Mouse (Mus musculus) brain, embryonic 14.5 days (tissue): ENCODE measurements at regions not wholly inside any gene's neighbourhood (a gene's known extent, or its start where the extent isn't known, plus 50 kb on each side); places are given as distances from the start of the nearest gene placed in this dataset.
A peak's percentile ranks its signal among the peaks of the same experiment; 100 is the strongest.

Experiments
- DNase-seq: peaks from one replicate; pipeline ENCODE4 v3.0.0-alpha.2; 2011; ENCODE audit warnings: low read depth
- CTCF ChIP-seq: fragments of 200-500 bp; IDR thresholded peaks from 2 replicates; pipeline ENCODE4 v1.5.1; 2012; ENCODE audit warnings: inconsistent platforms, mild to moderate bottlenecking, moderate library complexity, borderline replicate concordance; ENCODE audit not compliant: insufficient read depth, insufficient read length; ENCODE audit errors: extremely low read depth
- POLR2A ChIP-seq: fragments of 200-500 bp; IDR thresholded peaks from 2 replicates; pipeline ENCODE4 v1.6.1; 2012; ENCODE audit warnings: mild to moderate bottlenecking, inconsistent platforms, borderline replicate concordance; ENCODE audit not compliant: poor library complexity, insufficient read depth, insufficient read length, severe bottlenecking; ENCODE audit errors: extremely low read depth

DNA sequence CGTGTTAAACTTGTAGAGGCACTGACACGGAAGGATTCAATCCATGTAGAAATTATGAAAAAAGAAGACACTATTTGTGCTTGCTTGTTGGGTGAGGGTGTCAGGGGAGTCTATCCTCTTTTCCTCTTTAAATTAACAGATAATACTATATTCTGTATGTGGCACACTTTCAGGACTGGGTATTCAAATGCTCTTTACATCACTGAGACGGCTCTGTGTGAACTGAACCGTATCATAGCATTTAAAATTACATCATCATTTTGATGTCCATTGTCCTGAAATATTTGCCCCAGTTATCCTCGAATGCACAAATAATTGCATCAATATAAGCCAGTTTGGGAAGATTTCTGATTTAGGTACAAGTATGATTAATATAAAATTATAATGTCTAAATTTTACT lies 478.2 kb downstream of the Ptprc start:
- no peak for TF ChIP-seq CTCF
- TF ChIP-seq POLR2A, result no peak
- DNase-seq, result peak; percentile 38

DNA sequence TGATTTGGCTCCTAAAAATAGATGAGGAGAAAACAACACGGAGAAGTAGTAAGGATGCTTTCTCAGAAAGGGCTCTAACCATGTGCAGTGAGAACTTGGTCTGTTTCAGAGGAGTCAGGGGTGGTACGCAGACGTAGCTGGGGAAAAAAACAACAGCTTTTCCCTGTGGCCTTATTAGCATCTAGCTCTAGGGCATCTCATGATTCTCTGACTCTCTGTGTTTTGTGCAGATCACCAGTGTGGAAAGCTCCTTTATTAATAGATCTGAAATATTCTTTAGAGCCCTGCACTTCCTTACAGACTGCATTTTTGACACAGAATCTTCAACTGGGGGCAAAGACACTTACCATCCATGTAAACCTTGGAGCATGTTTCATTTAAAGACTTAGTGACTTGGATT lies 478.7 kb downstream of the Ptprc start:
- peak; percentile 58 for DNase-seq
- TF ChIP-seq POLR2A (no peak), CTCF (no peak)

DNA sequence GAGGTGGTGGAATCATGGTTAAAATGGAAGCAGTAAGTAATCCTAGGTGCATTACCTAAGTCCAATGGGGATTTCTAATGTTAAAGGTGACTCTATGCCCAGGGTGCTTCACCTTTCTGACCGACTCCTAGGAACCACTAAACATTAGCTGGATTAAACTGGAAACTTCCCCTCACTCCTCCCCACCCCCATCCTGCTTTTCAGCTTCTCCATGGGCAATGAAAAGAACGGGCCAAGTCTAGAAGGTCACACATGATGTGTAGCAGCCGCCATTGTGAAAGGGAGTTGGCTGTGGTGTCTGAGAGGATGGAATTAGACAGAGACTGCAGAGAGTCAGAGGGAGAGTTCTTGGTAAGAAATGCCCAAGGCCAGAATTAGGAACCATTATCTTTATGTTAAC lies 479.8 kb downstream of the Ptprc start:
- no peak for DNase-seq

DNA sequence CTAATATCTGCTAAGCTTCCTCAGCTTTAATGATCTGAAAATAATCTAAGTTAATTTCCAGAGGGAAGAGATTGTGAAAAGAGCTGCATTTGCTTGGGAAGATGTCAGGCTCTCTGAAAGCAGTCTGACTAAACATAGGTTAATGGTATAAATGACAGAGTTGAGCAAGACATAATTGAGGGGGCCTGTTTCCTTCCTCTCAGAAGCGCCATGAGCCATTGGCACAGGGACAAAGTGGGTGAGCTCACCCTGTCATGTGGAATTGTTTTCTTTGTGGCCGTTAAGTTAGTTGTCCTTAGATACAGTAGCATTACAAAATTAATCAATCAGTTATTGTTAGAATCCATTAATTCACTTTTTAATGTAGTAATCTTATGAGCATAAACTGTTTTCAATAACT lies 483.0 kb downstream of the Ptprc start:
- DNase-seq, result peak; percentile 72

More for the DNA sequence above, 479.8 kb downstream of the Ptprc start:
- no peak for TF ChIP-seq CTCF

DNA sequence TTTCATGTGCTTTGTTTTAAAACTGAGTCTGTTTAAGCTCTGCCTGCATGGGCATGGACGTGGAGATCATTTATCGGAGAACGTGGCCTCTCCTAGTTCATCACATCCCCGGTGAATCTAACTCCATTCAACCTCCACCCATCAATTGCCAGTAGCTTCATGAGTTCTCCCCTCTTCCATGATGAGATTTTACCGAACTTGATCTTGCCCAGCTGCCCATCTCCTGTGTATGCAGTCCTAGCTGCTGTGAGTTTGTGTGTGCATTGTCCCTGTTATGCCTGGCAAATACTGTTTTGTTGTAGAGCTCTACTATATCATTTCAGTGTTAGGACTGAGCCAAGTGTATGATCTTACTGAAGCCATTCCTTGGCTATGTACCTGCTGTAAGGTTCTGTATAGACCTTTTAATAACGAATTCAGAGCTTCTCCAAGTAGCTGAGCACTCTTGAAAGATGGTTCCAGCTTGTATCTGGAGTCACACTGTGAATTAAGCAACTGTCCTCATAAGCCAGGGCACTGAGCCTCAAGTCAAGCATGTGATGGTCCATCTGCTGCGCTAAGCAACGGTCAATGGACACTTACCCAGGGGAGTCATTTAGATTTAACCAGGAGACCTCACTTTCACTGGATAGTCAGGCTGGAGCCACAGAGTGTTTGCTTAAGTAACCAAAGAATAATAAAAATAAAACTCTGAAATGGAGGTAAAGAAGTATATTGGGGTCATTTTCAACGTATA lies 484.5 kb downstream of the Ptprc start:
- no peak for DNase-seq
- TF ChIP-seq CTCF (no peak), POLR2A (no peak)

More for the DNA sequence above, 483.0 kb downstream of the Ptprc start:
- TF ChIP-seq CTCF, result no peak
- no peak for TF ChIP-seq POLR2A

DNA sequence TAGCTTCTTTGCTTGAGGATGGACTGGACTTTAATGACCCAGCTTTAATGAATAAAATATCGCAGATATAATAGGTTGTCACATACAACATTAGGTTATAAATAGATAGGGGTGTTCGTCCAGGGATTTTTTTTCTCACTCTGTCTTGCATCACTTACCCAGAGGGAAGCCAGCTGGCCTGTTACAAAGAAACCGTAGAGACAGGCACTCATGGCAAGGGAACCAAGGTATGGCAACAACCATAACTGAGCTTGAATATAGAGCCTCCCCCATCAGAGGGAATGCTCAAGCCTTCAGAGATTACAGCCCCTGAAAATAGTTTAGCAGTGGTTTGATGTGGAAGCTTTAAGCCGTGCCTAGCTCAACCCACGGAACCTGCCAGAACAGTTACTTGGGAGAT lies 504.9 kb downstream of the Ptprc start:
- DNase-seq, result no peak
- TF ChIP-seq CTCF (no peak), POLR2A (no peak)

DNA sequence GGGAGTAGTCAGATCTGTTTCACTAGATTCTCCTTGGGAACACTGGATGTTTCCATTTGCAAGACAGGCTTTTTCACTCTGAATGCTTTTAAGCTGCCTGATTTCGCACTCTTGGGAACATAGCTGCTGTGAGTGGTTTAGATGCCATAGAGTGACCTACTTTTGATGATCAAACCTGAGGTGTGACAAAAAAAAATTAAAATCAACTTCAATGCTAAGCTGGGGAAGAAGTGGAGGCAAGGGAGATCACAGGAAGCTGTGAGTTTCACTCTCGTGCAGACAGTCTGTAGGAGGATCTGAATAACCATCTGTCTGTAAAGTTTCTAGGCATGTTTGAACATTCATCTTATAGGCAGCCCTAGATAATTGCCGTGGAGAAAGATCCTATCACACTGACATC lies 505.7 kb downstream of the Ptprc start:
- TF ChIP-seq POLR2A (no peak), CTCF (no peak)
- DNase-seq, result no peak

DNA sequence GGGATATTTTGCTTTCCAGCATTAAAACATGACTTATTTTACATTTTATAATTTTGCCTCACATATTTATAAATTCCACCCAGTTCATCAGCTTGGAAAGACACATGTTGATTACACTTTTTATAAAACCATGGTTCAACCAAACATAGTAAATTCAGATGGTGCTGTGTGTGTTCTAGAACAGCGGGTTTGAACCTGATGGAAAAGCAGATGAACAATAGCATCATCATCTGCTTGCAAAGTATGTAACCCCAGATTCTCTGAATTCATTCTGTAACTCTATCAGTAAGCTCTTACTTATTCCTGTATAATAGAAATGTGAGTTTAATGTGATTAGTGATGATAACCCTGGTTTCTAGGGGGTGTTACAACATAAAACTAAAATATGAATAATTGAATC lies 517.4 kb downstream of the Ptprc start:
- DNase-seq, result no peak
- no peak for TF ChIP-seq POLR2A
- no peak for TF ChIP-seq CTCF

DNA sequence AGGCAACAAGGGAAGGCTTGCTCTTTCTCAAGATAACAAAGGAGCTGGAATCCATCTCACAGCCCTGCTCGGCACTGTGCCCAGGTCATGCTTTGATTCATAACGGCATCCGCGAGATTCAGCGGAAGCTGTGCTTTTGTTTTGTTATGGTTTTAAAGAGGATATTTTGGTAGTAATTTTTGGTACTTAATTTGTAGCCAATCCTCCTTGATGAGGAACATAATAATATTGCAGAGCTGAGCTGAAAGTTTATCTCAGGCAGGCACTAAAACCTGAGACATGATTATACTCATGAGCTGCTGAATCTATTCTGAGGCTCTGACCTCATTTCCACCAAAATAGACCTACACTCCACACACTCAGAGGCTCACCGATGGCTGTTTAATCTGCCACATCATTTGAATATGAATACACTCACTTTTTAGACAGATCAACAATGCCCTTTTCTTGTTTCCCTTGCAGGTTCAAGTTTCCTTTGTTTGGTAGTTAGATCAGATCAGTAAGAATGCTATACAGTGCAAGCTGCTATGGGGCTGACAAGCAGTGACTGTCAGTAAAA lies 518.5 kb downstream of the Ptprc start:
- TF ChIP-seq CTCF, result no peak
- no peak for TF ChIP-seq POLR2A
- peak; percentile 93 for DNase-seq

DNA sequence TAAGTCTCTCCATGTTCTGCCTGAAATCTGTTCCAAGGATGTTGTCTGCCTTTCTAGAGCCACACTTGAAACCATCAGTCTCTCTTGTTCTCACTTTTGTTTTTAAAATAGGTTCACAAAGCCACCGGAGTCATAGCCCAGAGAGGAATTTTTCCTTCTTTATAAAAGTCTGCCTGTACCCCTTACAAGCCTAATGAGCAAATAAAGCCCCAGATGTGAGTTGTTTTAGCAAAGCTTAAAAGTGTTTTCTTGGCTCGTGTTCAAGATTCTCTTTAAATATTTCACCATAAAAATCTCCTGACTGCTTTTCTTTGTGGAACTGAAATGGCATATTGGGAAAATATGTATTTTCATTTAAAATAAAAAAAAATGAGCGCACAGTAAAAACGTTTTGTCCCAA lies 521.3 kb downstream of the Ptprc start:
- DNase-seq, result no peak
- TF ChIP-seq CTCF (no peak), POLR2A (no peak)

DNA sequence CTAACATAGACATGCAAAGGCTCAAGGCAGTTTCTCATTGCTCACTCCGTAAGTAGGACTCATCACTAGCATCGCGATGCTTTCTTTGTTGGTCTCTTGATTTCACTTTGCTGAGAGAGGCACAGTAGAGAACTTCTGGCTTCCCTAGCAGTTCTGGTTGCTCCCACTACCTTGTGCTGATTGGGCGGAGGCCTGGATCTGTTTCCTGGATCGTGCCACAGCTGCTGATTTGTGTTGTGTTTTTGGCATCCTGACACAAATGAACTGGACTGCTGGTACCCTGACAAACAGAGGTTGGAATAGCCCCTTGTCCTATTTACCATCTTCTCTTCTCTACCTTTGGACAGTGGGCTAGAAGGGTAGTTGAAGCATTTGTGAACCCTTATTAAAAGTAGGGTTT lies 522.0 kb downstream of the Ptprc start:
- TF ChIP-seq POLR2A (no peak), CTCF (no peak)
- DNase-seq, result peak; percentile 55

DNA sequence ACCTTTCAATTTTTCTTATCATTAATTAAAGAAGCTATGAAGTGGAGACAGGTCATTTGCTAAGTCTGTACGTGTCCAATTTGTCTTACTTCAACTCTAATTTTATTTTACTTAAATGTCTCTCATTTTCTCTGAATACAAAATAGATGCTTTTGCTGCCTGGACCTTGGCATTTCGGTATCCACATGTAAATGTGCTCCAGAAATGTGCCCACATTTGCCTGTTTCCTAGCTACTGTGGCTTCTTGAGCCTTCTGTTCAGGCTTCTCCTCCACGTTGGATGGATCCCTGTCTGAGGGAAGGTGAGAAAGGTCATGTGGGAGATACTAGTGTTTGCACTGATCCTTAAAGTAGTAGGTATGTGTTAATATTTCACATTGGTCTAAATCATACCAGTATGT lies 524.9 kb downstream of the Ptprc start:
- DNase-seq, result no peak
- TF ChIP-seq CTCF (no peak), POLR2A (no peak)
